Mouse (Mus musculus): ENCODE measurements around the gene Acadl.

- TF ChIP-seq MYOG (IDR thresholded peaks at IDR 0.05; ENCODE audit: control insufficient read depth in 1 of 3, insufficient read depth in 1 of 3, insufficient read length in 2 of 3, low read depth in 2 of 3) (no peak), USF1 (IDR thresholded peaks at IDR 0.05; ENCODE audit: low read depth) (no peak), MAX (IDR thresholded peaks at IDR 0.05; ENCODE audit: low read depth) (no peak), POLR2A (IDR thresholded peaks at IDR 0.05; ENCODE audit: insufficient read length, low read depth) (no peak), POLR2AphosphoS2 (IDR thresholded peaks at IDR 0.05; ENCODE audit: insufficient read length, low read depth) (no peak), TCF12 (IDR thresholded peaks at IDR 0.05; ENCODE audit: insufficient read depth, poor library complexity, severe bottlenecking) (no peak), MYOD1 (IDR thresholded peaks at IDR 0.05; ENCODE audit: control insufficient read depth in 1 of 3, insufficient read length in 2 of 3, low read depth in 2 of 3) (no peak), SRF (IDR thresholded peaks at IDR 0.05; ENCODE audit: control insufficient read depth, insufficient read length, low read depth) (no peak), E2F4 (IDR thresholded peaks at IDR 0.05; ENCODE audit: insufficient read depth) (no peak), TCF3 (IDR thresholded peaks at IDR 0.05; ENCODE audit: insufficient read length, low read depth) (no peak)
These were observed 23.9 kb downstream of the Acadl start for GRCm38 (mm10) chr1:66839135-66839534.

Data from myocyte (in vitro differentiated cells).